Mouse (Mus musculus) embryonic stem cell, embryonic (primary cell): Measurements from ENCODE around the gene Syne3.

Source experiments
- CTCF ChIA-PET, 4 experiments: fragments of 300-600 bp in 2 of 4; fragments of 350-600 bp in 2 of 4; sonication (Branson Sonifier 250); formaldehyde crosslinking; loops; one replicate each; lab custom pipeline; 2022; ENCODE audit warnings: inconsistent platforms in 2 of 4; lab: Charles Lee
- POLR2A ChIA-PET, 4 experiments: fragments of 300-600 bp in 2 of 4; fragments of 350-600 bp in 2 of 4; sonication (Branson Sonifier 250); formaldehyde crosslinking; loops; one replicate each; lab custom pipeline; 2022; ENCODE audit warnings: antibody characterized with exemption in 4 of 4, inconsistent platforms in 1 of 4; lab: Charles Lee

The Syne3 gene

GRCm38 (mm10) chr12:105009370-105010212, at the start of gene Syne3:
Syne3 (minus strand) TSS chr12:105009809.
- ChIA-PET POLR2A (interaction anchor here in 3 of 4 experiments (0.5 to 2.9 kb wide), 11 partner anchors 9 to 573 kb away, joined by 3 to 20 read pairs (median 5); partner anchors contain the start of gene Glrx5 (in 1 of the 3)), CTCF (interaction anchor here in 2 of 4 experiments (0.7 to 1.9 kb wide), 6 partner anchors 16 to 215 kb away, joined by 3 to 13 read pairs (median 3); no protein-coding TSS in a partner anchor)

GRCm38 (mm10) chr12:105055308-105055707, 45.7 kb upstream of the Syne3 start:
- ChIA-PET POLR2A (interaction anchor here (0.6 to 1.9 kb wide), 10 partner anchors 8 to 368 kb away, joined by 3 to 9 read pairs (median 4); no protein-coding TSS in a partner anchor), CTCF (interaction anchor here (0.6 to 2.7 kb wide), 8 partner anchors 8 to 284 kb away, joined by 4 to 25 read pairs (median 7); no protein-coding TSS in a partner anchor)

- CTCF ChIA-PET = interaction anchor here in 3 of 4 experiments (0.7 to 2.7 kb wide), 5 partner anchors 10 to 464 kb away, joined by 3 to 25 read pairs (median 4); no protein-coding TSS in a partner anchor
Measured at GRCm38 (mm10) chr12:105054041-105054440, 44.4 kb upstream of the Syne3 start.

GRCm38 (mm10) chr12:105050898-105051297, 41.3 kb upstream of the Syne3 start:
- CTCF ChIA-PET = interaction anchor here (0.6 to 3.7 kb wide), 16 partner anchors 10 to 562 kb away, joined by 3 to 59 read pairs (median 4); partner anchors contain the start of gene Glrx5 (in 2 of the 4)
- POLR2A ChIA-PET = interaction anchor here in 2 of 4 experiments (1.0 to 1.5 kb wide), 2 partner anchors 17 to 51 kb away, joined by 3 read pairs; no protein-coding TSS in a partner anchor

More at GRCm38 (mm10) chr12:105054041-105054440, 44.4 kb upstream of the Syne3 start:
- POLR2A ChIA-PET = interaction anchor here in 3 of 4 experiments (0.9 to 1.9 kb wide), 5 partner anchors 9 to 49 kb away, joined by 4 to 9 read pairs (median 5); no protein-coding TSS in a partner anchor

GRCm38 (mm10) chr12:105049813-105050212, 40.2 kb upstream of the Syne3 start:
- POLR2A ChIA-PET = interaction anchor here (0.7 to 2.2 kb wide), 13 partner anchors 16 to 212 kb away, joined by 3 to 8 read pairs (median 3); partner anchors contain the start of gene Glrx5 (in 2 of the 4)
- CTCF ChIA-PET = interaction anchor here (0.5 to 3.7 kb wide), 24 partner anchors 9 to 678 kb away, joined by 3 to 59 read pairs (median 4); partner anchors contain the start of gene Glrx5 (in 1 of the 4)

- CTCF ChIA-PET = interaction anchor here (0.5 to 3.7 kb wide), 9 partner anchors 15 to 215 kb away, joined by 3 to 59 read pairs (median 5); no protein-coding TSS in a partner anchor
- POLR2A ChIA-PET = interaction anchor here in 3 of 4 experiments (0.6 to 2.2 kb wide), 8 partner anchors 15 to 170 kb away, joined by 3 to 8 read pairs (median 3); partner anchors contain the start of gene Glrx5 (in 2 of the 3)
Measured at GRCm38 (mm10) chr12:105048301-105048863, 38.8 kb upstream of the Syne3 start.

GRCm38 (mm10) chr12:105044775-105045174, 35.2 kb upstream of the Syne3 start:
- POLR2A ChIA-PET = interaction anchor here in 1 of 4 experiments (1.6 kb wide), 1 partner anchor 13 kb away, joined by 3 read pairs; the partner anchor contains the start of gene Glrx5
- CTCF ChIA-PET = interaction anchor here in 1 of 4 experiments (0.9 kb wide), 1 partner anchor 17 kb away, joined by 5 read pairs; no protein-coding TSS in a partner anchor

- POLR2A ChIA-PET = interaction anchor here in 2 of 4 experiments (0.9 to 1.4 kb wide), 1 partner anchor 11 kb away, joined by 4 read pairs; the partner anchor contains the start of gene Glrx5 (in 2 of the 2)
- CTCF ChIA-PET = interaction anchor here in 1 of 4 experiments (1.1 to 1.4 kb wide), 2 partner anchors 15 to 61 kb away, joined by 3 read pairs; no protein-coding TSS in a partner anchor
Measured at GRCm38 (mm10) chr12:105043081-105043480, 33.5 kb upstream of the Syne3 start.

- CTCF ChIA-PET = interaction anchor here in 3 of 4 experiments (0.6 to 1.5 kb wide), 4 partner anchors 9 to 14 kb away, joined by 3 to 5 read pairs (median 4); partner anchors contain the start of gene Glrx5 (in 1 of the 3)
- POLR2A ChIA-PET = interaction anchor here in 3 of 4 experiments (0.9 to 2.4 kb wide), 5 partner anchors 9 to 15 kb away, joined by 3 to 13 read pairs (median 4); partner anchors contain the start of gene Glrx5 (in 3 of the 3)
Measured at GRCm38 (mm10) chr12:105040950-105041349, 31.3 kb upstream of the Syne3 start.

- ChIA-PET POLR2A (interaction anchor here in 2 of 4 experiments (0.9 to 2.4 kb wide), 6 partner anchors 7 to 309 kb away, joined by 3 to 13 read pairs (median 4); partner anchors contain the start of gene Glrx5 (in 1 of the 2)), CTCF (interaction anchor here in 3 of 4 experiments (0.6 to 3.1 kb wide), 4 partner anchors 11 to 24 kb away, joined by 3 to 10 read pairs (median 5); no protein-coding TSS in a partner anchor)
Measured at GRCm38 (mm10) chr12:105039578-105040289, 30.1 kb upstream of the Syne3 start.

- ChIA-PET CTCF (interaction anchor here in 1 of 4 experiments (3.1 kb wide), 1 partner anchor 11 kb away, joined by 10 read pairs; no protein-coding TSS in a partner anchor), POLR2A (interaction anchor here in 1 of 4 experiments (0.9 to 1.5 kb wide), 2 partner anchors 13 to 310 kb away, joined by 3 to 4 read pairs; no protein-coding TSS in a partner anchor)
Measured at GRCm38 (mm10) chr12:105038918-105039317, 29.3 kb upstream of the Syne3 start.

GRCm38 (mm10) chr12:105038211-105038610, 28.6 kb upstream of the Syne3 start:
- ChIA-PET CTCF (interaction anchor here in 3 of 4 experiments (0.6 to 3.1 kb wide), 4 partner anchors 10 to 66 kb away, joined by 3 to 10 read pairs (median 4); no protein-coding TSS in a partner anchor), POLR2A (interaction anchor here in 2 of 4 experiments (0.5 to 1.5 kb wide), 5 partner anchors 10 to 460 kb away, joined by 3 to 6 read pairs (median 3); no protein-coding TSS in a partner anchor)

GRCm38 (mm10) chr12:105034130-105034769, 24.6 kb upstream of the Syne3 start:
- ChIA-PET CTCF (interaction anchor here in 2 of 4 experiments (0.5 to 1.4 kb wide), 2 partner anchors 12 to 16 kb away, joined by 3 to 4 read pairs; no protein-coding TSS in a partner anchor), POLR2A (interaction anchor here in 3 of 4 experiments (1.1 to 2.1 kb wide), 3 partner anchors 15 to 52 kb away, joined by 3 to 6 read pairs (median 6); no protein-coding TSS in a partner anchor)

GRCm38 (mm10) chr12:105032832-105033775, 23.5 kb upstream of the Syne3 start:
- POLR2A ChIA-PET = interaction anchor here in 3 of 4 experiments (0.7 to 2.1 kb wide), 27 partner anchors 8 to 551 kb away, joined by 3 to 13 read pairs (median 3); partner anchors contain the start of genes Bdkrb2 (in 1 of the 3) and Syne3 (in 1 of the 3)
- CTCF ChIA-PET = interaction anchor here (0.6 to 2.0 kb wide), 15 partner anchors 8 to 93 kb away, joined by 3 to 7 read pairs (median 4); no protein-coding TSS in a partner anchor
